Mouse (Mus musculus) MEL-GATA-1-ER (cell line): ENCODE data around the gene Sspo.

Experiments
- DNase-seq: peaks from one replicate; pipeline ENCODE4 v3.0.0-alpha.2; 2012; ENCODE audit warnings: low read depth; ENCODE audit errors: extremely low read depth

Gene Sspo

GRCm38 (mm10) chr6:48539860-48540259 lies 91.8 kb downstream of the Sspo start:
- DNase-seq = no peak

GRCm38 (mm10) chr6:48540721-48541120 lies 92.7 kb downstream of the Sspo start:
- DNase-seq = no peak

- no peak for DNase-seq
Measured at GRCm38 (mm10) chr6:48541560-48542450, 93.8 kb downstream of the Sspo start.

GRCm38 (mm10) chr6:48542631-48543030 lies 94.6 kb downstream of the Sspo start:
- DNase-seq = no peak

GRCm38 (mm10) chr6:48545251-48545650 lies 97.2 kb downstream of the Sspo start:
- DNase-seq = no peak

GRCm38 (mm10) chr6:48546271-48546670 lies 98.2 kb downstream of the Sspo start:
- DNase-seq = no peak

- DNase-seq = no peak
Measured at GRCm38 (mm10) chr6:48546858-48547257, 98.8 kb downstream of the Sspo start.

DNA sequence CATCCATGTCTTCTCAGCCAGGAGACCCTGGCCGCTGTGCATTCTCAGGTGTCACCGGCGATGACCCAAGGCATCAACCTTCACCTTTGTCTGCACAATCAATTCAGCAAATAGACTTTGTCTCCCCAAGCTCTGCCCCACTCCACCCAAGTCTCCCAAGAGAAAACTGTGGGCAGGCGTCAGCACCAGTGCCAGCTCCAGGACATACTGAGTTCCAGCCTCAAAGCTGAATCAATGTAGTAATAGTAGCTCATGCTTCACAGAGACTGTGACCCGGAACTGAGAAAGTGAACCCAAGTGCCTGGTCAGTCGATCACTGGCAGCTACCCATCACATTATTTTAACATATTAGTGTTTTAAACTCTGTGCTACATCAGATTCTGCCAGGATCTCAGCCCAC lies 100.3 kb downstream of the Sspo start:
- DNase-seq = no peak
